Mouse (Mus musculus): ENCODE measurements around the gene Smlr1. TPM values are rescaled to one million over a fixed set of nuclear protein-coding genes. Genes with fewer than 3 reads are reported as not detected.

Smlr1 gene
- polyA plus RNA-seq, 1 experiment: not detected

GRCm38 (mm10) chr10:25519954-25520353 lies 16.1 kb downstream of the Smlr1 start:
- no peaks in the 10 kb centered on the region for H3K4me1 ChIP-seq (ENCODE audit: control insufficient read depth, insufficient read depth, low read length)
- H3K4me3 ChIP-seq (ENCODE audit: insufficient read depth, low read length): no peak overlapping the region
- no peak overlapping the region for H3K27ac ChIP-seq (ENCODE audit: insufficient read depth, low read length)
- no peak for TF ChIP-seq POLR2A (IDR thresholded peaks at IDR 0.05; ENCODE audit: extremely low read depth, insufficient read depth, low read length)
- TF ChIP-seq CTCF (IDR thresholded peaks at IDR 0.05; ENCODE audit: extremely low read depth, insufficient read depth, low read length): no peak

- Histone ChIP-seq H3K27ac (ENCODE audit: insufficient read depth, low read length) (no peak overlapping the region), H3K4me3 (ENCODE audit: insufficient read depth, low read length) (no peak overlapping the region), H3K4me1 (ENCODE audit: control insufficient read depth, insufficient read depth, low read length) (no peaks in the 10 kb centered on the region)
- no peak for TF ChIP-seq CTCF (IDR thresholded peaks at IDR 0.05; ENCODE audit: extremely low read depth, insufficient read depth, low read length)
These were observed 22.2 kb downstream of the Smlr1 start for GRCm38 (mm10) chr10:25513821-25514220.

- Histone ChIP-seq H3K4me3 (ENCODE audit: insufficient read depth, low read length) (no peak overlapping the region), H3K4me1 (ENCODE audit: control insufficient read depth, insufficient read depth, low read length) (no peaks in the 10 kb centered on the region), H3K27ac (ENCODE audit: insufficient read depth, low read length) (no peak overlapping the region)
- TF ChIP-seq POLR2A (IDR thresholded peaks at IDR 0.05; ENCODE audit: extremely low read depth, insufficient read depth, low read length) (no peak), CTCF (IDR thresholded peaks at IDR 0.05; ENCODE audit: extremely low read depth, insufficient read depth, low read length) (no peak)
These were observed 32.8 kb downstream of the Smlr1 start for GRCm38 (mm10) chr10:25503250-25503649.

GRCm38 (mm10) chr10:25499323-25500071 lies 36.6 kb downstream of the Smlr1 start:
- TF ChIP-seq CTCF (IDR thresholded peaks at IDR 0.05; ENCODE audit: extremely low read depth, insufficient read depth, low read length) (peak; percentile 25; the same call in 1 of the 2 replicates), POLR2A (IDR thresholded peaks at IDR 0.05; ENCODE audit: extremely low read depth, insufficient read depth, low read length) (no peak)
- no peaks in the 10 kb centered on the region for H3K4me1 ChIP-seq (ENCODE audit: control insufficient read depth, insufficient read depth, low read length)
- no peak overlapping the region for H3K27ac ChIP-seq (ENCODE audit: insufficient read depth, low read length)
- no peak overlapping the region for H3K4me3 ChIP-seq (ENCODE audit: insufficient read depth, low read length)

GRCm38 (mm10) chr10:25488456-25488855 lies 47.6 kb downstream of the Smlr1 start:
- no peaks in the 10 kb centered on the region for H3K4me1 ChIP-seq (ENCODE audit: control insufficient read depth, insufficient read depth, low read length)
- TF ChIP-seq POLR2A (IDR thresholded peaks at IDR 0.05; ENCODE audit: extremely low read depth, insufficient read depth, low read length) (no peak), CTCF (IDR thresholded peaks at IDR 0.05; ENCODE audit: extremely low read depth, insufficient read depth, low read length) (peak; percentile 89)
- no peak overlapping the region for H3K27ac ChIP-seq (ENCODE audit: insufficient read depth, low read length)
- H3K4me3 ChIP-seq (ENCODE audit: insufficient read depth, low read length): no peak overlapping the region

- no peak overlapping the region for H3K4me3 ChIP-seq (ENCODE audit: insufficient read depth, low read length)
- TF ChIP-seq CTCF (IDR thresholded peaks at IDR 0.05; ENCODE audit: extremely low read depth, insufficient read depth, low read length): no peak
- no peak for TF ChIP-seq POLR2A (IDR thresholded peaks at IDR 0.05; ENCODE audit: extremely low read depth, insufficient read depth, low read length)
These were observed 53.3 kb downstream of the Smlr1 start for GRCm38 (mm10) chr10:25482791-25483190.

GRCm38 (mm10) chr10:25479716-25480115 lies 56.4 kb downstream of the Smlr1 start:
- TF ChIP-seq POLR2A (IDR thresholded peaks at IDR 0.05; ENCODE audit: extremely low read depth, insufficient read depth, low read length) (no peak), CTCF (IDR thresholded peaks at IDR 0.05; ENCODE audit: extremely low read depth, insufficient read depth, low read length) (no peak)
- no peak overlapping the region for H3K27ac ChIP-seq (ENCODE audit: insufficient read depth, low read length)
- H3K4me3 ChIP-seq (ENCODE audit: insufficient read depth, low read length): no peak overlapping the region
- H3K4me1 ChIP-seq (ENCODE audit: control insufficient read depth, insufficient read depth, low read length): no peaks in the 10 kb centered on the region

More at GRCm38 (mm10) chr10:25482791-25483190, 53.3 kb downstream of the Smlr1 start:
- Histone ChIP-seq H3K4me1 (ENCODE audit: control insufficient read depth, insufficient read depth, low read length) (no peaks in the 10 kb centered on the region), H3K27ac (ENCODE audit: insufficient read depth, low read length) (no peak overlapping the region)

Other genes starting within 250 kb of the Smlr1 start
- gene Akap7, start 228.4 kb downstream of the Smlr1 start, polyA plus RNA-seq (2012; rRNA removed): 64.9 and 70.5 TPM in 2 replicates
- 117 and 121 TPM in 2 replicates for gene Epb41l2, start 176.5 kb downstream of the Smlr1 start, polyA plus RNA-seq (2012; rRNA removed)